Mouse (Mus musculus): Measurements from ENCODE around the gene Cdkn1b. TPM values are rescaled to one million over a fixed set of nuclear protein-coding genes. Genes with fewer than 3 reads are reported as not detected.

Gene Cdkn1b
- polyA plus RNA-seq, 1 experiment: 84.8 TPM

DNA sequence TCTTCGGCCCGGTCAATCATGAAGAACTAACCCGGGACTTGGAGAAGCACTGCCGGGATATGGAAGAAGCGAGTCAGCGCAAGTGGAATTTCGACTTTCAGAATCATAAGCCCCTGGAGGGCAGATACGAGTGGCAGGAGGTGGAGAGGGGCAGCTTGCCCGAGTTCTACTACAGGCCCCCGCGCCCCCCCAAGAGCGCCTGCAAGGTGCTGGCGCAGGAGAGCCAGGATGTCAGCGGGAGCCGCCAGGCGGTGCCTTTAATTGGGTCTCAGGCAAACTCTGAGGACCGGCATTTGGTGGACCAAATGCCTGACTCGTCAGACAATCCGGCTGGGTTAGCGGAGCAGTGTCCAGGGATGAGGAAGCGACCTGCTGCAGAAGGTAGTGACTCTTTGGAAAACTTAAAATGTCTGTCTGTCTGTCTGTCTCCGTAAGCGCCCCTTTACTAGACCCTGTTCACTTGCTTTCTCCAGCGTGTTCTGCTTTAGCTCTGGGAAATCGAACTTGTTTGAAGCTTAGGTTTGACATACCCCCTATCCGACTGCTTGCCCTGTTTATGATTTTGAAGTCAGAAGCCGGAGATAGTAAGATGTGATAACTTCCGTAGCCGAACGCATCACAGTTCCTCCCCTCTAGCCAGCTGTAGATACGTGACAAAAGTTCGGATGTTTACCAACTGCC is 953 bp downstream of the Cdkn1b start:
- 0 out of 2 replicates have a peak, but pooled peaks have one; percentile 3 for TF ChIP-seq CTCF (IDR thresholded peaks at IDR 0.05; ENCODE audit: low read depth, low read length)
- no peak for TF ChIP-seq POLR2A (IDR thresholded peaks at IDR 0.05; ENCODE audit: borderline replicate concordance, low read depth, low read length)
- Histone ChIP-seq H3K27ac (ENCODE audit: insufficient read depth, low read depth, low read length) (peak overlapping the region; percentile 95), H3K4me3 (ENCODE audit: insufficient read depth, low read length) (peak overlapping the region; percentile 96)

DNA sequence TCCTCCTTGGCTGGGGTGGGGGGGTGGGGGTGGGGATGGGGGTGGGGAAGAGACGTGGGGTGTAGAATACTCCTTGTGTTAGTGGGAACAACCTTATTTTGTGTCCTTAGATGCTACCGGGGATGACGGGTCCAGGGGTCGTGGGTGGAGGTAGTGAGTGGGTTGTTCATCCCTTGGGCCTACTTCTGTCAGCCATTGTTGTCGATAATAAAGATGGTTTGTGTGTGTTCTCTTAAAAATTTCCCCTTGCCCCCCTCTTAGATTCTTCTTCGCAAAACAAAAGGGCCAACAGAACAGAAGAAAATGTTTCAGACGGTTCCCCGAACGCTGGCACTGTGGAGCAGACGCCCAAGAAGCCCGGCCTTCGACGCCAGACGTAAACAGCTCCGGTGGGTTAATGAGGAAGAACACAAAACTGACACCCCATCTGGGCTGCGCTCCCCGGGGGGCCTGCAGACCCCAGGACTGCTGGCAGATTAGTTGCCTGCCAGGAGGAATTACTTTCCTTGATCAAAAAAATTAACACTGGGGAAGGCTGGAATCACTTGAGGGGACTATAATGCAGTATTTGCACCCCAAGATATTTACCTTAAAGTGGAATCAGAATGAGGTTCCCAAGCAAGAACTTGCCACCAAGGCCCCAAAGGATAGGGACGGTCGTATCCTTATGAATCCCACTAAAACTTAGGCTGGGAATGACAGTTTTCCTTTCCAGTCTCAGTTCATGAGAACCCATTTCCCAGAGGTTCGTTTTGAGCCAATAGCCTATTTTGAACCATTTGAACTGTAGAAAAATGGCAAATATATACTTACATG is 1.7 kb downstream of the Cdkn1b start:
- Histone ChIP-seq H3K4me3 (ENCODE audit: insufficient read depth, low read length) (peak overlapping the region; percentile 96), H3K4me1 (ENCODE audit: control insufficient read depth, insufficient read depth, low read length) (peaks cover 6% of the 10 kb centered on the region), H3K27ac (ENCODE audit: insufficient read depth, low read depth, low read length) (peak overlapping the region; percentile 57)
- TF ChIP-seq CTCF (IDR thresholded peaks at IDR 0.05; ENCODE audit: low read depth, low read length) (no peak), POLR2A (IDR thresholded peaks at IDR 0.05; ENCODE audit: borderline replicate concordance, low read depth, low read length) (no peak)

More for the DNA sequence above, 953 bp downstream of the Cdkn1b start:
- peaks cover 6% of the 10 kb centered on the region for H3K4me1 ChIP-seq (ENCODE audit: control insufficient read depth, insufficient read depth, low read length)

DNA sequence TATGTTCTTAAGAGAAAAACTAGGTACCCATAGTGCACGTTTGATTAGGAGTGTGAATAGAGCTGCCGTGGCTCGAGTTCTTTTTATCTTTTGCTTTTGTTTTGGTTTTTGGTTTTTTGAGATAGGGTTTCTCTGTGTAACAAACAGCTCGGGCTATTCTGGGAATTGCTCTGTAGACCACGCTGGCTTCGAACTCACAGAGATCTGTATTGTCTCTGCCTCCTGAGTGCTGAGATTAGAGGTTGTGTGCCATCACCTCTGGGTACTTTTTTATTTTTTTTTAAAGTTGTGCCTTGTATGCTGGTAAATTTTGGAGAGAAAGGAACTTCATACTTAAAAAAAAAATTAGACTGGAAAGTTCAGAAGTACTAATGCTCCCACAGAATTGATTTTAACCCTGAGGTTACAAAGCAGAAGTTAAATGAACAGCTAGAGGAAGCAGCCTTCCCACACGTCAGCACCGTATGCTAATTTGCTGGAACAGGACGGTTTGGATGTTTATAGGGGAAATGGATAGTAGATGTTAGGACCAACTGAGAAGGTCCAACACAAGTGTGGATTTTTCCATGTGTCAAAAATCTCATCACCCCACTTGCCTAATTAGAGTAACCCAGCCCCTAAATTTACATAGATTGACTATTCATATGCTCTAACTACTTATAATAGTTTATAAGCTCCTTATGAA is 2.5 kb downstream of the Cdkn1b start:
- peaks cover 6% of the 10 kb centered on the region for H3K4me1 ChIP-seq (ENCODE audit: control insufficient read depth, insufficient read depth, low read length)
- peak overlapping the region; percentile 96 for H3K4me3 ChIP-seq (ENCODE audit: insufficient read depth, low read length)
- peak overlapping the region; percentile 57 for H3K27ac ChIP-seq (ENCODE audit: insufficient read depth, low read depth, low read length)
- TF ChIP-seq CTCF (IDR thresholded peaks at IDR 0.05; ENCODE audit: low read depth, low read length) (no peak), POLR2A (IDR thresholded peaks at IDR 0.05; ENCODE audit: borderline replicate concordance, low read depth, low read length) (no peak)

GRCm38 (mm10) chr6:134923670-134924069 is 3.5 kb downstream of the Cdkn1b start:
- Histone ChIP-seq H3K4me1 (ENCODE audit: control insufficient read depth, insufficient read depth, low read length) (peaks cover 6% of the 10 kb centered on the region), H3K4me3 (ENCODE audit: insufficient read depth, low read length) (no peak overlapping the region), H3K27ac (ENCODE audit: insufficient read depth, low read depth, low read length) (no peak overlapping the region)
- no peak for TF ChIP-seq CTCF (IDR thresholded peaks at IDR 0.05; ENCODE audit: low read depth, low read length)
- TF ChIP-seq POLR2A (IDR thresholded peaks at IDR 0.05; ENCODE audit: borderline replicate concordance, low read depth, low read length): no peak

GRCm38 (mm10) chr6:134924262-134924661 is 4.1 kb downstream of the Cdkn1b start:
- no peak overlapping the region for H3K4me3 ChIP-seq (ENCODE audit: insufficient read depth, low read length)
- H3K27ac ChIP-seq (ENCODE audit: insufficient read depth, low read depth, low read length): no peak overlapping the region
- peaks cover 6% of the 10 kb centered on the region for H3K4me1 ChIP-seq (ENCODE audit: control insufficient read depth, insufficient read depth, low read length)
- TF ChIP-seq CTCF (IDR thresholded peaks at IDR 0.05; ENCODE audit: low read depth, low read length) (no peak), POLR2A (IDR thresholded peaks at IDR 0.05; ENCODE audit: borderline replicate concordance, low read depth, low read length) (no peak)

GRCm38 (mm10) chr6:134925673-134926337 is 5.6 kb downstream of the Cdkn1b start:
- H3K4me3 ChIP-seq (ENCODE audit: insufficient read depth, low read length): no peak overlapping the region
- peaks cover 15% of the 10 kb centered on the region for H3K4me1 ChIP-seq (ENCODE audit: control insufficient read depth, insufficient read depth, low read length)
- TF ChIP-seq CTCF (IDR thresholded peaks at IDR 0.05; ENCODE audit: low read depth, low read length): no peak
- no peak for TF ChIP-seq POLR2A (IDR thresholded peaks at IDR 0.05; ENCODE audit: borderline replicate concordance, low read depth, low read length)
- no peak overlapping the region for H3K27ac ChIP-seq (ENCODE audit: insufficient read depth, low read depth, low read length)

DNA sequence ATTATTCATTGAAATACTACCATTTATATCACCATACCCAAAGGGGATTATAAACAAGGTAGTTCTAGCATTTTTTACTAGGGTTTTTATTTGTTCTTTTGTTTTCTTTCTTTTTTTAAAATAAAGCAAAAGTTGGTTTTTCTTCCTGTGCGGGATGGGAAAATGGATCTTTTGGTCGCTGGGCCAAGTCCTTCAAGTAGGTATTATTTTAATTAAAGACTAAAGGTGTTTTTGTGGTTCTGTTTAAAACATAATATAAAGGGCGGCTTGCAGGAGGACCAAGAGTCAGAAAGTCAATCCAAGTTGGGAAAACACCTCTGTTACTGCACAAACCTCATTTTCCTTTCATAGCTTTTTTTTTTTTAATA is 6.1 kb downstream of the Cdkn1b start:
- no peak for TF ChIP-seq POLR2A (IDR thresholded peaks at IDR 0.05; ENCODE audit: borderline replicate concordance, low read depth, low read length)
- H3K4me1 ChIP-seq (ENCODE audit: control insufficient read depth, insufficient read depth, low read length): peaks cover 15% of the 10 kb centered on the region
- peak overlapping the region; percentile 81 for H3K4me3 ChIP-seq (ENCODE audit: insufficient read depth, low read length)
- H3K27ac ChIP-seq (ENCODE audit: insufficient read depth, low read depth, low read length): 0 out of 2 replicates have a peak overlapping the region, but pooled peaks have one; percentile 95

DNA sequence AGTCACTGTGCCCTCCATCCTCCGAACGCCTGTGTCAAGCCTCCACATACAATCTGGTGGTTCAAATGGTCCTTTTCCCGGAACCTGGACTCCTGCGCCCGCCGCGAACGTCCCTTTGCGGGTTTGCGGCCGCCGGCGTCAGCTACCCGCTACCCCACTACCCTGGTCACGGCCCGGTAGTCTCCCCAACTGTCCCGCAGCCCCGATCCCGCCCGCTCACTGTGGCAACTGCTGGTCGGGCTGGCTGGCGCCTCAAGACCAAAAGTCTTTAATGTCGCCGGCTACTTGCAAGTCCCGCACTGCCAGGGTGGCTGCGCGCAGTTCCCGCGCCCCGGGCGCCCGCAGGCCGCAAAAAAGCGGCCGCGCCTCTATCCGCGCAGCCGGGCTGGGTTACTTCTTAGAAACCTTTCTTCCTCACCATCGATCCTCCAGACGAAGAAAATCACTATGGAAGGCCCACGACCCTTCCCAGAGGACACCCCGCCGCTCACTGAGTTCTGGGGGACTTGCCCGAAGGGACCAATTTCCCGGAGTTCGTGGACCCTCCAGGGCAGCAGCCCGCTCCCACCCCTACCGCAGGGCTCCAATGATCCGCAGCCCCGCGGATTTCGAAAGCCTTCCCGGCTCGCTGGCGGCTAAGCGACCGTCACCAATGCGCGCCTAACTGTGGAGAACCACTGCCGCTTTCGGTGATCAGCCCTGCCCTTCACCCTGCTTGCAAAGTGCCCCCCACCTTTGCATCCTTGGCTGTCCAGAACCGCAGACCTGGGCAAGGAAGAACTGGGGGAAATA is 6.8 kb downstream of the Cdkn1b start:
- Histone ChIP-seq H3K4me1 (ENCODE audit: control insufficient read depth, insufficient read depth, low read length) (peaks cover 15% of the 10 kb centered on the region), H3K27ac (ENCODE audit: insufficient read depth, low read depth, low read length) (peak overlapping the region; percentile 95)
- TF ChIP-seq CTCF (IDR thresholded peaks at IDR 0.05; ENCODE audit: low read depth, low read length) (no peak), POLR2A (IDR thresholded peaks at IDR 0.05; ENCODE audit: borderline replicate concordance, low read depth, low read length) (no peak)

More for the DNA sequence above, 6.8 kb downstream of the Cdkn1b start:
- H3K4me3 ChIP-seq (ENCODE audit: insufficient read depth, low read length): peak overlapping the region; percentile 81

Data from bone marrow macrophage, adult 2 months (primary cell).